Mouse (Mus musculus) CH12.LX (cell line): ENCODE data around the gene Hbs1l. TPM values are rescaled to one million over a fixed set of nuclear protein-coding genes. Genes with fewer than 3 reads are reported as not detected.
A peak's percentile ranks its signal among the peaks of the same experiment; 100 is the strongest.

Source experiments
- DNase-seq: peaks from one replicate; pipeline ENCODE4 v3.0.0-alpha.2; 2013; ENCODE audit errors: extremely low read depth
- H3K27ac ChIP-seq: 2 replicates; pipeline ENCODE4 v1.5.1; 2012; ENCODE audit warnings: low read depth, mild to moderate bottlenecking, control low read depth, moderate library complexity; ENCODE audit not compliant: insufficient read depth
- H3K27me3 ChIP-seq: replicated peaks from 2 replicates; pipeline ENCODE3; 2012; ENCODE audit warnings: inconsistent platforms
- H3K36me3 ChIP-seq, 2 experiments: replicated peaks in 1 of 2; 2 replicates each; pipeline versions ENCODE3 to v1.6.1; 2012; ENCODE audit warnings: inconsistent platforms in 1 of 2, low read length in 1 of 2, mild to moderate bottlenecking in 1 of 2, mixed read lengths in 1 of 2, moderate library complexity in 1 of 2; ENCODE audit not compliant: control insufficient read depth in 1 of 2, insufficient read depth in 1 of 2
- H3K4me1 ChIP-seq, 2 experiments: 2 replicates each; pipeline ENCODE4 v1.6.1; 2012; ENCODE audit warnings: inconsistent platforms in 1 of 2, moderate library complexity in 1 of 2; ENCODE audit not compliant: insufficient read depth in 2 of 2, control insufficient read depth in 1 of 2
- H3K4me2 ChIP-seq: 2 replicates; pipeline ENCODE4 v1.6.1; 2012; ENCODE audit warnings: low read depth, mild to moderate bottlenecking, control low read depth; ENCODE audit not compliant: poor library complexity, insufficient read depth, severe bottlenecking
- H3K4me3 ChIP-seq, 3 experiments: fragments of 150-350 bp in 1 of 3; sonication (generic) in 1 of 3; replicated peaks in 1 of 3; 2 replicates each; pipeline versions ENCODE3 to v1.5.1; 2011 to 2012; ENCODE audit warnings: low read depth in 2 of 3, low read length in 2 of 3, mild to moderate bottlenecking in 2 of 3, moderate library complexity in 2 of 3, control low read depth in 1 of 3, improper control_type of control experiment in 1 of 3, inconsistent platforms in 1 of 3, mixed read lengths in 1 of 3; ENCODE audit not compliant: poor library complexity in 1 of 3
- H3K79me2 ChIP-seq: replicated peaks from 2 replicates; pipeline ENCODE4 v1.6.1; 2012; ENCODE audit warnings: mild to moderate bottlenecking, moderate library complexity; ENCODE audit not compliant: control insufficient read depth, poor library complexity, insufficient read depth, severe bottlenecking; ENCODE audit errors: extremely low read depth
- H3K9ac ChIP-seq: 2 replicates; pipeline ENCODE4 v1.6.1; 2012; ENCODE audit warnings: low read depth, mild to moderate bottlenecking, control low read depth, moderate library complexity; ENCODE audit not compliant: insufficient read depth
- H3K9me3 ChIP-seq: replicated peaks from 2 replicates; pipeline ENCODE3; 2012; ENCODE audit warnings: low read length, inconsistent platforms, mixed read lengths
- CTCF ChIP-seq, 2 experiments: IDR thresholded peaks in 1 of 2; conservative IDR thresholded peaks in 1 of 2; 2 replicates each; pipeline ENCODE4 v1.5.1; 2011 to 2012; ENCODE audit warnings: low read depth in 2 of 2, low read length in 2 of 2, improper control_type of control experiment in 1 of 2, inconsistent platforms in 1 of 2, mild to moderate bottlenecking in 1 of 2, moderate library complexity in 1 of 2
- E2F4 ChIP-seq: IDR thresholded peaks from 2 replicates; pipeline ENCODE4 v1.6.1; 2011; ENCODE audit warnings: low read depth, low read length, improper control_type of control experiment; ENCODE audit not compliant: insufficient replicate concordance
- IRF4 ChIP-seq: IDR thresholded peaks from 2 replicates; pipeline ENCODE4 v1.6.1; 2014; ENCODE audit warnings: low read depth, mild to moderate bottlenecking, inconsistent platforms, low read length, improper control_type of control experiment
- JUND ChIP-seq: conservative IDR thresholded peaks from 2 replicates; pipeline ENCODE4 v1.6.1; 2011; ENCODE audit warnings: low read depth, low read length, improper control_type of control experiment
- KAT2A ChIP-seq: IDR thresholded peaks from 2 replicates; pipeline ENCODE4 v1.6.1; 2012; ENCODE audit warnings: low read length, improper control_type of control experiment, inconsistent platforms; ENCODE audit not compliant: insufficient replicate concordance
- MAX ChIP-seq: IDR thresholded peaks from 2 replicates; pipeline ENCODE4 v1.6.1; 2011; ENCODE audit warnings: low read length, improper control_type of control experiment
- MAZ ChIP-seq: IDR thresholded peaks from 2 replicates; pipeline ENCODE4 v1.6.1; 2012; ENCODE audit warnings: low read depth, mild to moderate bottlenecking, inconsistent platforms, low read length, improper control_type of control experiment, moderate library complexity
- MEF2A ChIP-seq: IDR thresholded peaks from 2 replicates; pipeline ENCODE4 v1.6.1; 2014; ENCODE audit warnings: low read depth, mild to moderate bottlenecking, inconsistent platforms, low read length, improper control_type of control experiment, borderline replicate concordance
- MXI1 ChIP-seq: IDR thresholded peaks from 2 replicates; pipeline ENCODE4 v1.6.1; 2011; ENCODE audit warnings: mild to moderate bottlenecking, low read depth, low read length, improper control_type of control experiment
- NRF1 ChIP-seq: IDR thresholded peaks from 2 replicates; pipeline ENCODE4 v1.6.1; 2014; ENCODE audit warnings: low read depth, mild to moderate bottlenecking, inconsistent platforms, low read length, improper control_type of control experiment, moderate library complexity
- POLR2AphosphoS2 ChIP-seq: IDR thresholded peaks from 2 replicates; pipeline ENCODE4 v1.6.1; 2011; ENCODE audit warnings: low read depth, low read length, improper control_type of control experiment
- RCOR1 ChIP-seq: conservative IDR thresholded peaks from 2 replicates; pipeline ENCODE4 v1.6.1; 2012; ENCODE audit warnings: low read depth, mild to moderate bottlenecking, inconsistent platforms, low read length, improper control_type of control experiment
- SIN3A ChIP-seq: IDR thresholded peaks from 2 replicates; pipeline ENCODE4 v1.6.1; 2012; ENCODE audit warnings: low read length, improper control_type of control experiment, inconsistent platforms
- SMC3 ChIP-seq: IDR thresholded peaks from 2 replicates; pipeline ENCODE4 v1.6.1; 2011; ENCODE audit warnings: low read depth, low read length, improper control_type of control experiment
- TCF12 ChIP-seq: IDR thresholded peaks from 2 replicates; pipeline ENCODE4 v1.6.1; 2014; ENCODE audit warnings: low read depth, mild to moderate bottlenecking, inconsistent platforms, low read length, improper control_type of control experiment
- ZC3H11A ChIP-seq: IDR thresholded peaks from 2 replicates; pipeline ENCODE4 v1.6.1; 2012; ENCODE audit warnings: low read depth, mild to moderate bottlenecking, inconsistent platforms, low read length, improper control_type of control experiment
- ZKSCAN1 ChIP-seq: IDR thresholded peaks from 2 replicates; pipeline ENCODE4 v1.6.1; 2012; ENCODE audit warnings: low read depth, inconsistent platforms, low read length, improper control_type of control experiment, borderline replicate concordance
- ZMIZ1 ChIP-seq: IDR thresholded peaks from 2 replicates; pipeline ENCODE4 v1.6.1; 2012; ENCODE audit warnings: low read depth, mild to moderate bottlenecking, inconsistent platforms, low read length, improper control_type of control experiment
- ZNF384 ChIP-seq: IDR thresholded peaks from 2 replicates; pipeline ENCODE4 v1.6.1; 2012; ENCODE audit warnings: low read depth, low read length, improper control_type of control experiment, inconsistent platforms
- dilution Hi-C: fragments of 300-500 bp; cut with MboI; formaldehyde crosslinking; loops from 2 replicates; pipeline ENCODE4 v1.14.3; 2020; ENCODE audit warnings: low sequenced_read_pairs; ENCODE audit not compliant: extremely low pct_unique_long_range_greater_than_20kb, extremely low pct_ligation_motif_present
- in situ Hi-C: fragments of 300-500 bp; cut with MboI; formaldehyde crosslinking; loops from 3 replicates; pipeline ENCODE4 v1.14.3; 2019; ENCODE audit warnings: low sequenced_read_pairs, low pct_ligation_motif_present, low pct_unique_long_range_greater_than_20kb, mixed read lengths
- polyA plus RNA-seq: library from polyadenylated mRNA; unstranded; fragments of >175 nt; gene quantifications from 2 replicates; pipeline ENCODE4 v1.2.1, GENCODE M21; 2012; ENCODE audit warnings: low read depth; ENCODE audit not compliant: insufficient read length
- total RNA-seq, 2 experiments: library from RNA; depleted of rRNA; stranded (reverse); fragments of 300-350 nt in 1 of 2; fragments of >200 nt in 1 of 2; gene quantifications; 2 replicates each; pipeline ENCODE4 v1.2.3; 2012 to 2014

Gene Hbs1l
- total and polyA plus RNA-seq, 3 experiments, result 99.7 to 111 (median 111) TPM

DNA sequence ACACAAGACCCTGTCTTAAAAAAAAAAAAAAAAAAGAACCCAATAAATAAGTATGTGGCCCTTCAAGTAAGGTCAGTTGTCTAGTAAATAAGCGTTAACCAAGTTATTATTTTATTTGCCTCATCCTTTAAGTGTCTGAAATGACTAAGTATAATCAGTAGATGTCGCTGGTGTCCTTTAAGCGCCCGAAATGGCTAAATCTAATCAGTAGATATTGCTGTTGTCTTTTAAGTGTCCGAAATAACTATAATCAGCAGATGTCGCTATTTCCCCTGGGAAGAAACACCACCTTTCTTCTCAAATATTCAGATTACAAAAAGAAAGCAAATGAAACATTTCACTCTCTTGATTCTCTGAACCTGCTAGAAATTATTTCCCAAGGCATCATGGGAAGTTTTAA, 87.1 kb downstream of the Hbs1l start:
- Histone ChIP-seq H3K9ac (no peak overlapping the region), H3K27ac (no peak overlapping the region)

DNA sequence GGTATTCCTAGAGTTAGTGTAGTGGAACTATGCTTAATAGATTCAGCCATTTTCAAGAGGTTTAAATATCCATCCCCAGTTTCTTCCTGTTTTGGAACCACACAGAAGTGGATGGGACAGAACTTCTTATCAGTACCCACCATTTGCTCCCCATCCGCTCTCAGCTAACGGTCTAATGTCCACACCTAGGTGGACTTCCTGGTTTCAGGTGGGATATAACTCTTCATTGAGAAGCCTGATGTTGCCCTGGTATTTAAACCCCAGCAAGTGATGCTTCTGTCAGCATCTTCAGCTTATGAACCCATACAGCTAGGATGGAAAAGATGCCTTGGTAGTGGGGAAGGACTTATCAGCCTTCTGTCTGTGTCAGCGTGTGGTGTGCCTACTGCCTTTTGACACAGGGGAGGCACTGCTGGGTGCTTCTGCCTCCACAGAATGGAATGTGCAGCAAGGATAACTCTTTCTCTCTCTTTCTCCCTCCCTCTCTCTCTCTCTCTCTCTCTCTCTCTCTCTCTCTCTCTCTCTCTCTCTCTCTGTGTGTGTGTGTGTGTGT, 89.4 kb downstream of the Hbs1l start:
- no peaks in the 10 kb centered on the region for H3K79me2 ChIP-seq
- H3K4me1 ChIP-seq, result peaks cover 0 to 13% of the 10 kb centered on the region in 2 experiments; a peak in 1 of 4 replicates
- H3K9ac ChIP-seq, result no peak overlapping the region
- no peak overlapping the region for H3K4me3 ChIP-seq
- H3K27me3 ChIP-seq, result no peaks in the 10 kb centered on the region
- no peak overlapping the region for H3K4me2 ChIP-seq
- in situ Hi-C loops, result loop anchor here (25.0 kb wide), 1 partner anchor 227 kb away; no protein-coding TSS in a partner anchor
- TF ChIP-seq KAT2A (no peak), NRF1 (no peak), MAZ (no peak), ZMIZ1 (no peak), MAX (no peak), POLR2AphosphoS2 (no peak)
- DNase-seq, result no peak
- H3K27ac ChIP-seq, result no peak overlapping the region
- dilution Hi-C loops, result no loop called here
- no peaks in the 10 kb centered on the region for H3K36me3 ChIP-seq
- H3K9me3 ChIP-seq, result no peaks in the 10 kb centered on the region

More for the DNA sequence above, 87.1 kb downstream of the Hbs1l start:
- peak; percentile 82 for DNase-seq
- no peak overlapping the region for H3K4me2 ChIP-seq
- no peak for TF ChIP-seq ZKSCAN1
- peak; percentile 23; the same call in 1 of the 2 replicates for TF ChIP-seq ZNF384
- no peak for TF ChIP-seq TCF12
- TF ChIP-seq E2F4, result 0 out of 2 replicates have a peak, but pooled peaks have one; percentile 29
- peak; percentile 83 for TF ChIP-seq ZC3H11A
- TF ChIP-seq JUND, result peak; percentile 68
- no peak for TF ChIP-seq SIN3A
- TF ChIP-seq SMC3, result peak; percentile 91
- peak; percentile 52 to 99; a peak in 3 of 4 replicates for TF ChIP-seq CTCF (conservative IDR thresholded peaks at IDR 0.05 in 1 of 2, IDR thresholded peaks at IDR 0.05 in 1 of 2; ENCODE audit: low read depth in 2 of 2, low read length in 2 of 2)
- TF ChIP-seq MXI1, result no peak
- no peak for TF ChIP-seq RCOR1
- no peak for TF ChIP-seq MEF2A
- peak; percentile 44; the same call in 1 of the 2 replicates for TF ChIP-seq IRF4
- no peak for TF ChIP-seq KAT2A
- dilution Hi-C loops (no loop called here), in situ Hi-C loops (loop anchor here (5.0 to 25.0 kb wide), 3 partner anchors 79 to 624 kb away; no protein-coding TSS in a partner anchor)
- peaks cover 0 to 4% of the 10 kb centered on the region in 2 experiments; a peak in 1 of 4 replicates for H3K4me1 ChIP-seq
- no peaks in the 10 kb centered on the region for H3K79me2 ChIP-seq
- no peaks in the 10 kb centered on the region for H3K27me3 ChIP-seq
- no peaks in the 10 kb centered on the region for H3K9me3 ChIP-seq
- no peak overlapping the region for H3K4me3 ChIP-seq
- H3K36me3 ChIP-seq, result no peaks in the 10 kb centered on the region
